Mouse (Mus musculus) midbrain, embryonic 14.5 days (tissue): Measurements from ENCODE around the gene Mcfd2. TPM values are rescaled to one million over a fixed set of nuclear protein-coding genes. Genes with fewer than 3 reads are reported as not detected.
"Not testable (repeated sequence)": the region's sequence is repeated elsewhere in the genome, so short reads cannot be mapped to it uniquely, and the experiment has no call there.

Experiments
- ATAC-seq: fragments of 200-750 bp; cut with Nextera tagmentation; 2 replicates; pipeline ENCODE4 v1.8.0; 2017; ENCODE audit warnings: moderate number of reproducible peaks, moderate library complexity; ENCODE audit not compliant: low FRiP score, low TSS enrichment
- DNase-seq: peaks from one replicate; pipeline ENCODE4 v3.0.0-alpha.2; 2015
- H3K27ac ChIP-seq: fragments of 300-500 bp; sonication (generic); replicated peaks from 2 replicates; pipeline ENCODE4 v1.5.1; 2014; ENCODE audit warnings: mild to moderate bottlenecking, low read depth, low read length, moderate library complexity
- H3K27me3 ChIP-seq: fragments of 300-500 bp; sonication (generic); 2 replicates; pipeline ENCODE4 v1.6.1; 2014; ENCODE audit warnings: low read length, control low read depth, mixed read lengths; ENCODE audit not compliant: control insufficient read depth, insufficient read depth
- H3K36me3 ChIP-seq: fragments of 300-500 bp; sonication (generic); 2 replicates; pipeline ENCODE4 v1.6.1; 2014; ENCODE audit warnings: low read length, control low read depth; ENCODE audit not compliant: control insufficient read depth, insufficient read depth
- H3K4me1 ChIP-seq: fragments of 300-500 bp; sonication (generic); 2 replicates; pipeline ENCODE4 v1.6.1; 2014; ENCODE audit warnings: mild to moderate bottlenecking, antibody characterized with exemption, low read length, control low read depth; ENCODE audit not compliant: control insufficient read depth, insufficient read depth
- H3K4me2 ChIP-seq: fragments of 300-500 bp; sonication (generic); 2 replicates; pipeline ENCODE4 v1.6.1; 2014; ENCODE audit warnings: mild to moderate bottlenecking, low read length, moderate library complexity
- H3K4me3 ChIP-seq: fragments of 300-500 bp; sonication (generic); replicated peaks from 2 replicates; pipeline ENCODE4 v1.5.1; 2014; ENCODE audit warnings: low read depth, low read length
- H3K9ac ChIP-seq: fragments of 300-500 bp; sonication (generic); replicated peaks from 2 replicates; pipeline ENCODE4 v1.6.1; 2014; ENCODE audit warnings: mild to moderate bottlenecking, low read length, moderate library complexity
- H3K9me3 ChIP-seq: fragments of 300-500 bp; sonication (generic); 2 replicates; pipeline ENCODE4 v1.6.1; 2016; ENCODE audit warnings: low read length, control low read depth, mixed read lengths; ENCODE audit not compliant: control insufficient read depth
- WGBS: fragments of 180-500 bp; shearing (Covaris S2); extraction: QIAGEN DNeasy Blood & Tissue Kit; methylation state at CpG from one replicate; pipeline ENCODE4 v1.1.7; 2014; 5-methylcytosine and 5-hydroxymethylcytosine counted together
- polyA plus RNA-seq: library from polyadenylated mRNA; unstranded; fragments of >200 nt; fragmentation: Nextera tagmentation; extraction: Ambion mirVana; gene quantifications from 2 replicates; pipeline ENCODE4 v1.2.1, GENCODE M21; 2014

Gene Mcfd2
- polyA plus RNA-seq, 1 experiment from 2014 or later = 48.1 TPM

DNA sequence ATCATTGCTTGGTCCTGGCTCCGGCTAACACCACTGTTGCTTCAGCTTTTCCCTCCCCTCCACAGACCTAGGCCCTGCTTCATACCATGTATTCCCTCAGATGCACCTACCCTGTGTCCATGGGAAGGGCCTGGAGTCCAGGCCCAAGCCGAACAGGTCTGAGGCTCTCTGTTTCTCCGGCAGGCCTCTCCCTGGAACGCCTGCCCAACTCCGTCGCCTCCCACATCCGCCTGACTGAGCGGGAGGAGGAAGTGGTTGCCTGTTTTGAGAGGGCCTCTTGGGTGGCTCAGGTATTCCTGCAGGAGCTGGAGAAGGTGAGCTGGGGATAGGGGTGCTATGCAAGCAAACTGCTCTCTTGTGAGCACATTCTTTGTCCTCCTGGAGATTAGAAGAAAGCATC, 41.0 kb upstream of the Mcfd2 start:
- H3K4me3 ChIP-seq = no peak overlapping the region
- H3K9me3 ChIP-seq = no peaks in the 10 kb centered on the region
- H3K27ac ChIP-seq = no peak overlapping the region
- H3K9ac ChIP-seq = no peak overlapping the region
- no peak for ATAC-seq
- no peaks in the 10 kb centered on the region for H3K4me1 ChIP-seq
- DNase-seq = no peak
- H3K36me3 ChIP-seq = no peaks in the 10 kb centered on the region
- 90% methylated on average over 8 of the region's 8 CpGs for WGBS
- H3K4me2 ChIP-seq = no peak overlapping the region
- H3K27me3 ChIP-seq = no peaks in the 10 kb centered on the region

DNA sequence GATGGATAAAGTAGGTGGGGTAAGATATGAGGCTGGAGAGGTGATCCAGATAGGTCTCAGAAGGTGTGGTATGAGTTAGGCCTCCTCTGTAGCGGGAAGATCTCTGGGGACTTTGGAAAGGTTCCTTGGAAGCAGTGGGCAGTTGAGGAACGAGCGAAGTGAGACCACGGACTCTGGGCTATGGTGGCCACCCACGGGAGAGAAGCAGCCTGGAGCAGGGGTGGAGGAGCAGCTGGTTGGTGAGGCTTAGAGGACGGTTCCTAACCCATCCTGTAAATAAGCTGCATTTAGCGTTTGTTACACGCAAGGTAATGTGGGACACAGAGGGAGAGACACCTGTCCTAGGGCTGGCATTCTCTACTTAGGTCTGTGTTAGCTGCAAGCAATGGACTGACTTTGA, 39.3 kb upstream of the Mcfd2 start:
- DNase-seq (no peak), ATAC-seq (no peak)
- no peaks in the 10 kb centered on the region for H3K27me3 ChIP-seq
- no peaks in the 10 kb centered on the region for H3K4me1 ChIP-seq
- WGBS = 90% methylated on average over 8 of the region's 8 CpGs
- no peak overlapping the region for H3K4me2 ChIP-seq
- no peak overlapping the region for H3K27ac ChIP-seq
- no peaks in the 10 kb centered on the region for H3K36me3 ChIP-seq
- H3K9ac ChIP-seq = no peak overlapping the region
- H3K9me3 ChIP-seq = no peaks in the 10 kb centered on the region
- H3K4me3 ChIP-seq = no peak overlapping the region

DNA sequence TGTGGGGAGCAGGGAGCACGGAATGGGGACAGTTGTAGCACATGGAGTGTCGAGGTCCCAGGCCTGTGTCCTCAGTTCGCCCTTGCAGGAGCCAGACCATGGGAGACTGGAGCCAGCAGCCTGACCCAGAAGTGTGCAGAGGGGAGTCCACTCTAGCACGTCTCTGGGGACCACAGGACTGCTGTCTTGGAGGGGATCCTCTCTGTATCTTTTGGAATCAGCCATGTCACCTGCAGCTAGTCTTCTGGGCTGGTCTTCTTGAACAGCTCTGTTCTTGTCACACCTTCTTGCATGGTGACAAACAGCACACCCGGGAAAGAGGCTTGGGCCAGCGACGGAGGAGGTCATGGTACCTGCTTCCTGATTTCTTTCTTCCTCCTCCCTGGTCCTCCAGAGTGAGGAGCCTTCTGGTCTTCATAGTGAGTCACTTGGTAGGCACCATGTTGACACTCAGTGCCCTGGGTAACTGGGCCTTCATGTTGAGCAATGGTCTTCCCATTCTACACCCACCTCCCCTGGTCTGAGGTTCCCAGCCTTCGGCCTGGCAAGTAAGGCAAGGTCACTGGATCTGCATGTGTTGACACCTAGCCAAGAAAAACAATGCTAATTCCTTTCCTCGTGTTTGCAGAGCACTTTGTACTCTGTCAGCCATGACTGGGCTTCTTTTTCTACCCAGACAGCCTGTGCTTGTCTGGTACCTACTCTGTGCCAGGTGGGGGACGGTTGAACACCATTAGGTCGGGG, 38.6 kb upstream of the Mcfd2 start:
- Histone ChIP-seq H3K9ac (no peak overlapping the region), H3K9me3 (no peaks in the 10 kb centered on the region), H3K4me3 (no peak overlapping the region), H3K36me3 (no peaks in the 10 kb centered on the region), H3K4me2 (no peak overlapping the region), H3K27ac (no peak overlapping the region), H3K4me1 (no peaks in the 10 kb centered on the region), H3K27me3 (no peaks in the 10 kb centered on the region)
- no peak for DNase-seq
- whole genome bisulfite sequencing = 82% methylated on average over 11 of the region's 11 CpGs
- no peak for ATAC-seq

DNA sequence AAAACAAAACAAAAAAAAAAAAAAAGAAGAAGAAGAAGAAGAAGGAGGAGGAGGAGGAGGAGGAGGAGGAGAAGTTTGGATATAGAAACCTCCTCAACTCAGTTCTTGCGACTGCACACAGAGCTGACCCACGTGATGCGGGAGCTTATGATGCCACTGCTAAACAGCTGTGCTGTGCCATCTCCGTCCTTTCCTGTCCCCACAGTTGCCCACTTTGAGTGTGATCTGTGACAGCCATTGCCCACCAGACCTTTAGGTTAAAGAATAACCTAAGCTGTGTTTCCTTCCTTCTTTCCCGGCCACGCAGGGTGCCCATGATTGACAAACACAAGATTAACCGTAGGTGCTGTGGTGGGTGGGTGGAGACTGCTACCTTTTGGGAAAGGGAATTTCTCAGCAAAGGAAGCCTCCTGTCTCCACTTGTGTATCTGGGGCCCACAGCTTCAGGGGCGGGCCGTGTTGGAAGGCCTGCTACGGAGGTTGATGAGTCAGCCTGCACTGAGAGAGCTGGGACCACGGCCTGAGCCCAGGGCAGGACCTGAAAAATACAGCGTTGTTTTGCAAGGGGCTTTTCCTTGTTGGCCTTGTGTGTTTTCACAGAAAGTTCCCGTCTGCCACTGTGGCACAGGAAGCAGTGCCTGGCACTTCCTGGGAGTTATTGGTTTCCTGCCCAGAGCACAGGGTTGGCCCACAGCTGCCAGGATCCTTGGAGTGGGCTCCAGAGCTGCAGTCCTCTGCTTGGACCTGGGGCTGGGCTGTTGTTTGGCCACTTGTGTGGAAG, 36.5 kb upstream of the Mcfd2 start:
- Histone ChIP-seq H3K27me3 (no peaks in the 10 kb centered on the region), H3K4me1 (no peaks in the 10 kb centered on the region), H3K36me3 (no peaks in the 10 kb centered on the region), H3K4me2 (no peak overlapping the region), H3K4me3 (no peak overlapping the region), H3K27ac (no peak overlapping the region), H3K9ac (no peak overlapping the region), H3K9me3 (no peaks in the 10 kb centered on the region)
- DNase-seq (no peak), ATAC-seq (no peak)
- 90% methylated on average over 13 of the region's 13 CpGs for WGBS

DNA sequence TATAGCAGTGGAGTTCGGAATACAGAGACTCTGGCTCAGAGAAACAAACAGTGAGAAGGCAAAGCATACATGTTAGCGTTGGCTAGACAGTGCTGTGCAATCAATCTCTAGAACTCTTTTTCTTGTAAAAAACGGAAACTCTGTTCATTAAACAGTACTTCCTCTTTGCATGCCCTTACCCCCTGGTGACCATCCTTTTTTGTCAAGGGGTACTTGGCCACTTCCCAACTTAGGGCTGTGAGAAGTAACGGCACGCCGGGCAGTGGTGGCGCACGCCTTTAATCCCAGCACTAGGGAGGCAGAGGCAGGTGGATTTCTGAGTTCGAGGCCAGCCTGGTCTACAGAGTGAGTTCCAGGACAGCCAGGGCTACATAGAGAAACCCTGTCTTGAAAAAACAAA, 35.9 kb upstream of the Mcfd2 start:
- not testable (repeated sequence) for H3K4me3 ChIP-seq, H3K27ac ChIP-seq, H3K4me2 ChIP-seq, DNase-seq, ATAC-seq, H3K36me3 ChIP-seq, H3K9me3 ChIP-seq, H3K27me3 ChIP-seq, H3K4me1 ChIP-seq, H3K9ac ChIP-seq
- WGBS = 93% methylated on average over 9 of the region's 9 CpGs

DNA sequence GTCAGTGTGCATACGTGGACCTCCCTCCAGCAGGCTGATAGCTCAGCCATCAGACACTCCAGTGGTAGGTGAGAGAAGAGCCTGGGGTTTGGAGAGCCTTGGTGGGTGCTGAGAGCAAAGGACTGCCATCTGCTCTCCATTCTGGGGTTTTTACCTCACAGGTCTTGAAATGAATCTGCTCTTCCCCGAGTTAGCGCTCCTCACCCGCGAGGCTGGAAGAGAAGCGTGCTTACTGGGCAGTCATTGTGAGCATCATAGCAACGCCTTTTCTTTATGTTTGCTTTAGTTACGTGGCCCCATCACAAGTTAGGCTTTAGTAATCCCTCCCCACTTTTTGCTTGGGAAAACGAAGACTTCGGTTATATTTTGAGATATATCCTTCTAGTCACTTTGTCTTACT, 34.6 kb upstream of the Mcfd2 start:
- ATAC-seq (no peak), DNase-seq (no peak)
- Histone ChIP-seq H3K4me3 (no peak overlapping the region), H3K27ac (no peak overlapping the region), H3K9me3 (no peaks in the 10 kb centered on the region), H3K4me1 (no peaks in the 10 kb centered on the region), H3K36me3 (no peaks in the 10 kb centered on the region), H3K4me2 (no peak overlapping the region), H3K27me3 (no peaks in the 10 kb centered on the region), H3K9ac (no peak overlapping the region)
- WGBS = 85% methylated on average over 10 of the region's 10 CpGs

DNA sequence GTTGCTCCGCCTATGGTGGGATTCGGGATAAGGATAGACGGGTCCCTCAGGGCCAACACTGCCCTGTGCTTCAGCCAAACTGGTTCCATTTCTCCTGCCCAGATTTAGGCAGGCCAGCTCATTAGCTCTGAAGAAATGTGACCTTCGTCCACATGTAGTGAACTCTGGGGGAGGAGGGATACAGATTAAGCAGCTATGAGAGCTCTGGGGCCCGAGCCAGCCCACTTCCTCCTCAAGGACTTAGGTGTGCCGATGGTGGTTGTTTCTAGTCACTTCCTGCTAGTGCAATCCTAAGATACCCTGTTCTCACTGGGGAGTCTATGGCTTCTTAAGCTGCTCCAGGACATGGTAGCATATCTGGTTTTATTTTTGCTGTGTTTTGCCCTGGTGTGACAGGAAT, 33.2 kb upstream of the Mcfd2 start:
- H3K9ac ChIP-seq = no peak overlapping the region
- no peak overlapping the region for H3K4me2 ChIP-seq
- 84% methylated on average over 6 of the region's 6 CpGs for WGBS
- no peaks in the 10 kb centered on the region for H3K4me1 ChIP-seq
- no peaks in the 10 kb centered on the region for H3K27me3 ChIP-seq
- no peaks in the 10 kb centered on the region for H3K36me3 ChIP-seq
- H3K4me3 ChIP-seq = no peak overlapping the region
- DNase-seq (no peak), ATAC-seq (no peak)
- H3K9me3 ChIP-seq = no peaks in the 10 kb centered on the region
- no peak overlapping the region for H3K27ac ChIP-seq

DNA sequence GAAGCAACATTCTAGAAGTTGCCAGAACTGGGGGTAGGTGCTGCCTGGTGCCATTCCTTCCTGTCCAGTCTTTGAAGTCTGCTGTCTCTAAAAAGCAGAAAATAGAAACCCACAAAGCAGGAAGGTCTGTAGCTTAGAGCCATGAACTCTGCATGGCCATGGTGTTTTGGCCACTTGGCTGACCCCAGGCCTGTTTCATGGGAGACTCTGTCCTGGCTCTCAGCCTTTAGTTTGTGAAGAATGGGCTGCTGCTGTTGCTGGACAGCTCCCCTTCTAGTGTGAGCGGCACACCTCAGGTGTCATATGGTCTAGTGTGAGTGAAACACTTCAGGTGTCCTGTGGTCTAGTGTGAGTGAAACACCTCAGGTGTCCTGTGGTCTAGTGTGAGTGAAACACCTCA, 31.0 kb upstream of the Mcfd2 start:
- not testable (repeated sequence) for H3K27ac ChIP-seq, H3K4me3 ChIP-seq, H3K9ac ChIP-seq, ATAC-seq, H3K27me3 ChIP-seq, H3K36me3 ChIP-seq, H3K4me2 ChIP-seq, H3K4me1 ChIP-seq, H3K9me3 ChIP-seq, DNase-seq
- WGBS = 93% methylated on average over 1 of the region's 1 CpGs

DNA sequence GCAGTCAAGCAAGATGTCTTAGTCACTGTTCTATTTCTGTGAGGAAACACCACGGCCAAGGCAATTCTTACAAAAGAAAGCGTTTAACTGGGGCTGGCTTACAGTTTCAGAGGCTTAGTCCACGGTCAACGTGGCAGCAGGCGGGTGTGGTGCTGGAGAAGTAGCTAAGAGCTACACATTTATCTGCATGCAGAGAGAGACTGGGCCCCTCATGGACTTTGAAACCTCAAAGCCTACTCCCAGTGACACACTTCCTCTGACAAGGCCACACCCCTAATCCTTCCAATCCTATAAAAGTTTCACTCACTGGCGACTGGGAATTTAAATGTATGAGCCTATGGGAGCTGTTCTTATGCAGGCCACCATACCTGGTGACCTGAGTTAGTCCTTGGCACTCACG, 30.0 kb upstream of the Mcfd2 start:
- ATAC-seq = no peak
- H3K36me3 ChIP-seq = no peaks in the 10 kb centered on the region
- H3K4me2 ChIP-seq = no peak overlapping the region
- no peak overlapping the region for H3K27ac ChIP-seq
- no peak overlapping the region for H3K4me3 ChIP-seq
- no peaks in the 10 kb centered on the region for H3K27me3 ChIP-seq
- no peak overlapping the region for H3K9ac ChIP-seq
- 79% methylated on average over 7 of the region's 7 CpGs for WGBS
- H3K9me3 ChIP-seq = no peaks in the 10 kb centered on the region
- no peak for DNase-seq
- H3K4me1 ChIP-seq = no peaks in the 10 kb centered on the region
